Mouse (Mus musculus) embryonic facial prominence, embryonic 11.5 days (tissue): ENCODE data around the gene Sypl2. TPM values are rescaled to one million over a fixed set of nuclear protein-coding genes. Genes with fewer than 3 reads are reported as not detected.

ENCODE experiments used
- ATAC-seq: fragments of 200-750 bp; cut with Nextera tagmentation; replicated peaks from 2 replicates; pipeline ENCODE4 v1.8.0; 2017; ENCODE audit warnings: low read depth; ENCODE audit not compliant: insufficient number of reproducible peaks, low FRiP score, low TSS enrichment
- DNase-seq: peaks from one replicate; pipeline ENCODE4 v3.0.0-alpha.2; 2015; ENCODE audit warnings: low spot score
- H3K27ac ChIP-seq: fragments of 300-500 bp; sonication (generic); replicated peaks from 2 replicates; pipeline ENCODE4 v1.5.1; 2014; ENCODE audit warnings: mild to moderate bottlenecking, low read depth, low read length, control low read depth
- H3K27me3 ChIP-seq: fragments of 300-500 bp; sonication (generic); 2 replicates; pipeline ENCODE4 v1.6.1; 2014; ENCODE audit warnings: mild to moderate bottlenecking, low read length, moderate library complexity, mixed read lengths; ENCODE audit not compliant: control insufficient read depth, insufficient read depth
- H3K36me3 ChIP-seq: fragments of 300-500 bp; sonication (generic); replicated peaks from 2 replicates; pipeline ENCODE4 v1.6.1; 2014; ENCODE audit warnings: low read depth, mild to moderate bottlenecking, low read length, moderate library complexity, mixed read lengths; ENCODE audit not compliant: control insufficient read depth, insufficient read depth
- H3K4me1 ChIP-seq: fragments of 300-500 bp; sonication (generic); 2 replicates; pipeline ENCODE4 v1.6.1; 2014; ENCODE audit warnings: low read length, mixed read lengths; ENCODE audit not compliant: control insufficient read depth, insufficient read depth
- H3K4me2 ChIP-seq: fragments of 300-500 bp; sonication (generic); 2 replicates; pipeline ENCODE4 v1.6.1; 2014; ENCODE audit warnings: low read depth, mild to moderate bottlenecking, control low read depth, low read length, moderate library complexity
- H3K4me3 ChIP-seq: fragments of 300-500 bp; sonication (generic); 2 replicates; pipeline ENCODE4 v1.5.1; 2014; ENCODE audit warnings: low read depth, low read length, control low read depth
- H3K9ac ChIP-seq: fragments of 300-500 bp; sonication (generic); replicated peaks from 2 replicates; pipeline ENCODE4 v1.6.1; 2014; ENCODE audit warnings: mild to moderate bottlenecking, control low read depth, low read length
- H3K9me3 ChIP-seq: fragments of 300-500 bp; sonication (generic); replicated peaks from 2 replicates; pipeline ENCODE4 v1.6.1; 2016; ENCODE audit warnings: mild to moderate bottlenecking, low read length, inconsistent platforms, mixed read lengths; ENCODE audit not compliant: control insufficient read depth
- WGBS: fragments of 180-500 bp; shearing (Covaris S2); extraction: QIAGEN DNeasy Blood & Tissue Kit; methylation state at CpG from one replicate; pipeline ENCODE4 v1.1.7; 2014; 5-methylcytosine and 5-hydroxymethylcytosine counted together
- polyA plus RNA-seq: library from polyadenylated mRNA; unstranded; fragments of >200 nt; fragmentation: Nextera tagmentation; extraction: Ambion mirVana; gene quantifications from 2 replicates; pipeline ENCODE4 v1.2.1, GENCODE M21; 2014

Gene Sypl2
- polyA plus RNA-seq, 1 experiment from 2014 or later = 0.95 TPM

GRCm38 (mm10) chr3:108193686-108194085, 32.8 kb downstream of the Sypl2 start:
- no peak overlapping the region for H3K4me2 ChIP-seq
- H3K4me1 ChIP-seq = 0 out of 2 replicates have a peak, but pooled peaks cover 2% of the 10 kb centered on the region
- H3K9ac ChIP-seq = no peak overlapping the region
- H3K9me3 ChIP-seq = no peaks in the 10 kb centered on the region
- no peak overlapping the region for H3K27ac ChIP-seq
- WGBS = 78% methylated on average over 4 of the region's 4 CpGs
- no peaks in the 10 kb centered on the region for H3K27me3 ChIP-seq
- ATAC-seq (no peak), DNase-seq (no peak)
- no peak overlapping the region for H3K4me3 ChIP-seq
- no peaks in the 10 kb centered on the region for H3K36me3 ChIP-seq

DNA sequence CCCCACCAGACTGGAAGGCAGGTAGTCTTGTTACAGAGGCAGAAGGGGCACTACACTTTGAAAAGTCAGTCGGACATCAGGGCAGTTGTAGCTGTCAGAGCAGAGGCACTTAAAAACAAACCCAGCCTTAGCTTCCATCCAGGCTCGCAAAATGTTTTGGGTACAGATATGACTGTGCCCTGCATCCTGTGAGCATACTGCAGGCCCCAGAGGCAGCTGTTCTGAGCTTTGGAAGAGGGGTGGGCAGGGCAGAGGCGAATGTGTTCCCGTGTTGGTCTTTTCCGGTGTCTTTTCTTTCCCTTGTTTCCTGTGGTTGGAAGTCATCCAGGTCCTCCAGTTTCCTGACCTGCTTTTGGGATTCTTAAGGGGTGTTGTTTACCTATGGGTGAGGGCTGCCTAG, 36.6 kb downstream of the Sypl2 start:
- DNase-seq (no peak), ATAC-seq (no peak)
- Histone ChIP-seq H3K4me3 (no peak overlapping the region), H3K36me3 (no peaks in the 10 kb centered on the region), H3K9me3 (no peaks in the 10 kb centered on the region), H3K27me3 (peaks cover 6% of the 10 kb centered on the region; the same call in 1 of the 2 replicates), H3K9ac (no peak overlapping the region), H3K4me2 (no peak overlapping the region), H3K27ac (no peak overlapping the region), H3K4me1 (peaks cover 4% of the 10 kb centered on the region; the same call in 1 of the 2 replicates)
- 72% methylated on average over 5 of the region's 5 CpGs for WGBS

GRCm38 (mm10) chr3:108188716-108189490, 37.5 kb downstream of the Sypl2 start:
- Histone ChIP-seq H3K4me1 (peaks cover 4% of the 10 kb centered on the region; the same call in 1 of the 2 replicates), H3K27me3 (peaks cover 6% of the 10 kb centered on the region; the same call in 1 of the 2 replicates), H3K27ac (no peak overlapping the region), H3K4me3 (no peak overlapping the region), H3K4me2 (no peak overlapping the region), H3K36me3 (no peaks in the 10 kb centered on the region), H3K9me3 (no peaks in the 10 kb centered on the region), H3K9ac (no peak overlapping the region)
- 70% methylated on average over 9 of the region's 9 CpGs for WGBS
- ATAC-seq (no peak), DNase-seq (no peak)

- Histone ChIP-seq H3K27ac (no peak overlapping the region), H3K36me3 (no peaks in the 10 kb centered on the region)
- 0 out of 2 replicates have a peak, but pooled peaks have one; percentile 8 for ATAC-seq
Measured at GRCm38 (mm10) chr3:108187111-108187795, 39.2 kb downstream of the Sypl2 start.

GRCm38 (mm10) chr3:108186098-108187047, 40.1 kb downstream of the Sypl2 start, which contains the start of gene Amigo1:
Amigo1 (plus strand) TSS chr3:108186335.
- ATAC-seq = peak; percentile 68; the same call in 1 of the 2 replicates
- peak within 1 kb of the TSS; percentile 69 for H3K4me3 ChIP-seq

More at GRCm38 (mm10) chr3:108187111-108187795, 39.2 kb downstream of the Sypl2 start:
- Histone ChIP-seq H3K4me1 (peaks cover 4% of the 10 kb centered on the region; the same call in 1 of the 2 replicates), H3K4me3 (peak overlapping the region; percentile 69), H3K9ac (no peak overlapping the region), H3K27me3 (peaks cover 6% of the 10 kb centered on the region; the same call in 1 of the 2 replicates), H3K4me2 (peak overlapping the region; percentile 96), H3K9me3 (no peaks in the 10 kb centered on the region)
- 47% methylated on average over 20 of the region's 20 CpGs for WGBS
- no peak for DNase-seq

DNA sequence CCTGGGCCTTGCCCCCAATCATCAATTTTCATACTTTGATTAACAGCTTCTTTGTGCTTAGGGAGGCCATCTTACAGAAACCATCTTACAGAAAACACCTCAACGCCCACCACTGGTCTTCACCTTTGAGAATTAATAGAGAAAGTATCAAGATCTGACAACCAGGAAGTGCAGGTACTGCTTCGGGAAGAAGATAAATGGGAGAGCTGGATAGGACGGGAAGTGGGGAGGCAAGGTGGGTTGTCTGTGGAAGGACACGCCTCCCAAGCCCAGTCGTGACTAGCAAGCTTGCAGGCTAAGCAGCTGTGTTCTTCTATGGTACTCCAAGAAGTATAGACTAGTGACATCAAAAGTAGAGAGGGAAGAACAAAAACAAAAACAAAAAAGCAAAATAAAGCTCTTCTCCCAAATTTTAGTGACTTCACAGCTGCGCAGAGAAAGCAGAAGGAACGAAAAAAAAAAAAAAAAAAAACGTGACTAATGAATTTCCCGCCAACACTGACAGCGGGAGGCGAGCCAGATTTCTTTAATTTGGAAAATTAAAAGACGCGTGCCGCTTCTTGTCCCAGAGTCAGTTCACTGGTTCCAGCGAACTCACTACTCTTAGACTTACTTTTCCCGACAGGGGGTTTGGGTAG, 40.9 kb downstream of the Sypl2 start:
- peak overlapping the region; percentile 69 for H3K4me3 ChIP-seq
- no peak for ATAC-seq
- H3K36me3 ChIP-seq = no peaks in the 10 kb centered on the region
- no peak for DNase-seq
- H3K4me2 ChIP-seq = peak overlapping the region; percentile 96
- H3K9ac ChIP-seq = peak overlapping the region; percentile 34; the same call in 1 of the 2 replicates
- H3K27me3 ChIP-seq = peaks cover 6% of the 10 kb centered on the region; the same call in 1 of the 2 replicates
- no peak overlapping the region for H3K27ac ChIP-seq
- whole genome bisulfite sequencing = 4% methylated on average over 16 of the region's 16 CpGs
- H3K9me3 ChIP-seq = no peaks in the 10 kb centered on the region
- H3K4me1 ChIP-seq = peaks cover 4% of the 10 kb centered on the region; the same call in 1 of the 2 replicates

More at GRCm38 (mm10) chr3:108186098-108187047, 40.1 kb downstream of the Sypl2 start, which contains the start of gene Amigo1:
- H3K27ac ChIP-seq = no peak within 1 kb of the TSS
- peaks cover 6% of the 10 kb centered on the region; the same call in 1 of the 2 replicates for H3K27me3 ChIP-seq
- H3K9ac ChIP-seq = peak within 1 kb of the TSS; percentile 69
- no peaks in the 10 kb centered on the region for H3K36me3 ChIP-seq
- H3K4me1 ChIP-seq = peaks cover 4% of the 10 kb centered on the region; the same call in 1 of the 2 replicates
- H3K4me2 ChIP-seq = peak within 1 kb of the TSS; percentile 96
- 1% methylated on average over 61 of the region's 100 CpGs for WGBS
- H3K9me3 ChIP-seq = no peaks in the 10 kb centered on the region
- DNase-seq = peak; percentile 64

- no peak overlapping the region for H3K4me2 ChIP-seq
- no peak for ATAC-seq
- H3K27me3 ChIP-seq = peaks cover 6% of the 10 kb centered on the region; the same call in 1 of the 2 replicates
- no peaks in the 10 kb centered on the region for H3K36me3 ChIP-seq
- no peak overlapping the region for H3K9ac ChIP-seq
- WGBS = 69% methylated on average over 3 of the region's 3 CpGs
- no peak overlapping the region for H3K27ac ChIP-seq
- no peaks in the 10 kb centered on the region for H3K9me3 ChIP-seq
- no peak overlapping the region for H3K4me3 ChIP-seq
- H3K4me1 ChIP-seq = peaks cover 4% of the 10 kb centered on the region; the same call in 1 of the 2 replicates
- no peak for DNase-seq
Measured at GRCm38 (mm10) chr3:108184742-108185141, 41.7 kb downstream of the Sypl2 start.
